Mouse (Mus musculus) kidney, embryonic 15.5 days (tissue): ENCODE measurements around the gene Spaar. TPM values are rescaled to one million over a fixed set of nuclear protein-coding genes. Genes with fewer than 3 reads are reported as not detected.

Source experiments
- ATAC-seq: fragments of 200-750 bp; cut with Nextera tagmentation; replicated peaks from 2 replicates; pipeline ENCODE4 v1.8.0; 2017; ENCODE audit warnings: moderate TSS enrichment; ENCODE audit not compliant: low FRiP score
- H3K27ac ChIP-seq: fragments of 300-500 bp; sonication (generic); 2 replicates; pipeline ENCODE4 v1.5.1; 2015; ENCODE audit warnings: mild to moderate bottlenecking, inconsistent platforms
- H3K27me3 ChIP-seq: fragments of 300-500 bp; sonication (generic); 2 replicates; pipeline ENCODE4 v1.6.1; 2015; ENCODE audit warnings: inconsistent platforms
- H3K36me3 ChIP-seq: fragments of 300-500 bp; sonication (generic); 2 replicates; pipeline ENCODE4 v1.6.1; 2015; ENCODE audit warnings: inconsistent platforms
- H3K4me1 ChIP-seq: fragments of 300-500 bp; sonication (generic); 2 replicates; pipeline ENCODE4 v1.6.1; 2015; ENCODE audit warnings: inconsistent platforms
- H3K4me2 ChIP-seq: fragments of 300-500 bp; sonication (generic); 2 replicates; pipeline ENCODE4 v1.6.1; 2015; ENCODE audit warnings: moderate library complexity, mild to moderate bottlenecking, inconsistent platforms
- H3K4me3 ChIP-seq: fragments of 300-500 bp; sonication (generic); replicated peaks from 2 replicates; pipeline ENCODE4 v1.5.1; 2015; ENCODE audit warnings: mild to moderate bottlenecking, inconsistent platforms
- H3K9ac ChIP-seq: fragments of 300-500 bp; sonication (generic); 2 replicates; pipeline ENCODE4 v1.6.1; 2015; ENCODE audit warnings: mild to moderate bottlenecking, inconsistent platforms
- H3K9me3 ChIP-seq: fragments of 300-500 bp; sonication (generic); replicated peaks from 2 replicates; pipeline ENCODE4 v1.6.1; 2016; ENCODE audit warnings: inconsistent platforms
- WGBS: fragments of 180-500 bp; shearing (Covaris S2); methylation state at CpG from one replicate; pipeline ENCODE4 v1.1.7; 2015; ENCODE audit warnings: mixed read lengths; 5-methylcytosine and 5-hydroxymethylcytosine counted together
- polyA plus RNA-seq: library from polyadenylated mRNA; unstranded; fragments of >200 nt; fragmentation: Nextera tagmentation; extraction: Ambion mirVana; gene quantifications from 2 replicates; pipeline ENCODE4 v1.2.1, GENCODE M21; 2015

The Spaar gene
- 0.12 and 0.19 TPM in 2 replicates for polyA plus RNA-seq

DNA sequence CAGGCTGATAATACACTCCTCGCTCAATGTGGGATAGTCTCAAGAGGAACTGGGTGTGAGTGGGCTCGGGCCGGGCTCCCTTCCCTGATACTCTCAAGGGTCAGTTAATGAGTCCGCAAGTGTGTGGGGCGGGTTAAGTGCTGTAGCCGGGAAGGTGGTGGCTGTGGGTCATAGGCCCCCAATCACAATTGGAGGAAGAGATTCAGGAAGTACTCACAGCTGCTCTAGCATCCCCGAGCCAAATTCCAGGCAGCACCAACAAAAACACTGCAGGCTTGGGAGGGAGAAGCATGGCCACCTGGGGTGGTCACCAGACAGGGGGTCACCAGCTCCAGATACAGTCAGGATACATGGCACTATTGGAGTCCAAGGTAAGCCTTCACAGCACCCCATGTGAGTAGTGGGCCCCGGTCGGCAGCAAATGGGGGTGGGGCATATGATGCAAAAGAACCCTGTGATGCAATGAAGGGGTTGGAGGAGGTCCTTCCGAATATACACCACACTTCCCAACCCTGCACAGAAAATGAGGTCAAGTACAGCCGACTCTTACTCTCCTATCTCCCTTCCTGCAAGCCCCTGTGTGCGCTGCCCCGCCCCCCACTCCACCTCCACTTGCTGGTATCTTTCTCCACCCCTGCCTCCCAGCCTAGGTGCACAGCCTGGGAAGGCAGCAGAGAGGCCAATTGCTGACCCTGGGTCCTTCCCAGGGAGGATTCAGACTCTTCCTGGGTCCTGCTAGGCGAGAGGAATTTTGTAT is at the start of gene Spaar:
Gene Spaar, plus strand, starts transcription at position 241 of the 757 bp plus-strand sequence.
- Histone ChIP-seq H3K27ac (peak within 1 kb of the TSS; percentile 81), H3K4me1 (peaks cover 50% of the 10 kb centered on the region), H3K4me3 (no peak within 1 kb of the TSS), H3K4me2 (peak within 1 kb of the TSS; percentile 14; the same call in 1 of the 2 replicates), H3K36me3 (no peaks in the 10 kb centered on the region), H3K9me3 (no peaks in the 10 kb centered on the region), H3K27me3 (no peaks in the 10 kb centered on the region; the same call in 1 of the 2 replicates), H3K9ac (no peak within 1 kb of the TSS)
- 55% methylated on average over 14 of the region's 14 CpGs for WGBS
- no peak for ATAC-seq

DNA sequence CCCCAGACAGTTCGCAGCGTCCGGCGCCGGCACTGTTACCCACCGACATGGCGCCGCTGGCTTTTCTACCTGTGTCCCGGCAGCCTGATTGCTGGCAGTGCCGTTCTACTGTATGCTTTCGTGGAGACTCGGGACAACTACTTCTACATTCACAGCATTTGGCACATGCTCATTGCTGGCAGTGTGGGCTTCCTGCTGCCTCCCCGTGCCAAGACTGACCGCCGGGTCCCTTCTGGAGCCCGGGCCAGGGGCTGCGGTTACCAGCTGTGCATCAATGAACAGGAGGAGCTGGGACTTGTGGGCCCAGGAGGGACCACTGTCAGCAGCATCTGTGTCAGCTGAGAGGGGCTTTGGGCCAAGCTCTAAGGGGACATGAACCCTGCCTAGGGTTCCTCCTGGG is 39.8 kb upstream of the Spaar start:
- Histone ChIP-seq H3K9ac (no peak overlapping the region), H3K27me3 (no peaks in the 10 kb centered on the region), H3K36me3 (peaks cover 5% of the 10 kb centered on the region; the same call in 1 of the 2 replicates), H3K4me1 (no peaks in the 10 kb centered on the region), H3K4me3 (no peak overlapping the region), H3K27ac (no peak overlapping the region), H3K9me3 (no peaks in the 10 kb centered on the region), H3K4me2 (no peak overlapping the region)
- no peak for ATAC-seq
- 96% methylated on average over 17 of the region's 17 CpGs for WGBS

DNA sequence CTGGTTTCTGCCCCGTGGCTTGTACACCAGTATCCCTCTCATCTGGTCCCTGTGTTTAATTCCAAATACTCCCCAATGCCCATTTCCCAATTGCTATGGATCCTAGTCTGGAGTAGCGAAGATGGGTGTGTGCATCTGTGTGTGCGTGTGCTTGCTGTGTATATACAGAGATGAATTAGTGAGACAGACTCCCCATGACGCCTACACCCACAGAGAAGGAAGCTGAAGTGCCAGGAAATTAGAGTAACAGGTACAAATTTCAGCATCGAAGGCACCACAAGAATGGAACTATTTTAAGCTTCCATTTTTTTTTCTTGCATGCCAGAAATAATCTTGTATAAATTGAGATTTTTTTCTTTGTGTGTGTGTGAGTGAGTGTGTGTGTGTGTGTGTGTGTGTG is 38.8 kb upstream of the Spaar start:
- WGBS, result 80% methylated on average over 5 of the region's 5 CpGs
- Histone ChIP-seq H3K36me3 (peaks cover 5% of the 10 kb centered on the region; the same call in 1 of the 2 replicates), H3K9ac (no peak overlapping the region), H3K27me3 (no peaks in the 10 kb centered on the region), H3K4me2 (no peak overlapping the region), H3K9me3 (no peaks in the 10 kb centered on the region), H3K4me3 (no peak overlapping the region), H3K4me1 (no peaks in the 10 kb centered on the region), H3K27ac (no peak overlapping the region)
- ATAC-seq, result no peak

DNA sequence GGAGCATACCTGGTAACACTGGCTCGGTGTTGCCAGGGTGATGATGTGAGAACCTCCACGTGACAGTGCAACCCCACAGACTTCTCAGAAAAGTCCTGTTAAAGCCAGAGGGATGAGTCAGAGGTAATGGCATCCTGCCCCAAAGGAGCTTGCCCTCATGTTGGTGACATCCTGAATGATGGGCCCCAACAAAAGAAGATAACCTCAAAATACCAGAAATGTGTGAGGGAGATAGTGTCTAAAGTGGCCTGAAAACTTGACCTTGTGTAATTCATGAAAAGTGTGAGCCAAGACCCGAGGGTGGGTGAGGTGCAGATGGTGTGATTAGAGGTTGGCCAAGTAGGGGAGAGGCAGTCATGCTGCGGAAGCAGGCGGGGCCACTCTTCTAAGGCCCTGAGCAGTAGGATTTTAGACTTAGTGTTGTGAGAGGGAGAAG is 36.0 kb upstream of the Spaar start:
- ATAC-seq, result no peak
- H3K9ac ChIP-seq, result no peak overlapping the region
- no peak overlapping the region for H3K4me2 ChIP-seq
- no peaks in the 10 kb centered on the region for H3K9me3 ChIP-seq
- no peak overlapping the region for H3K27ac ChIP-seq
- H3K4me3 ChIP-seq, result no peak overlapping the region
- 0 out of 2 replicates have a peak, but pooled peaks cover 5% of the 10 kb centered on the region for H3K36me3 ChIP-seq
- 74% methylated on average over 5 of the region's 5 CpGs for WGBS
- no peaks in the 10 kb centered on the region for H3K4me1 ChIP-seq
- H3K27me3 ChIP-seq, result no peaks in the 10 kb centered on the region

DNA sequence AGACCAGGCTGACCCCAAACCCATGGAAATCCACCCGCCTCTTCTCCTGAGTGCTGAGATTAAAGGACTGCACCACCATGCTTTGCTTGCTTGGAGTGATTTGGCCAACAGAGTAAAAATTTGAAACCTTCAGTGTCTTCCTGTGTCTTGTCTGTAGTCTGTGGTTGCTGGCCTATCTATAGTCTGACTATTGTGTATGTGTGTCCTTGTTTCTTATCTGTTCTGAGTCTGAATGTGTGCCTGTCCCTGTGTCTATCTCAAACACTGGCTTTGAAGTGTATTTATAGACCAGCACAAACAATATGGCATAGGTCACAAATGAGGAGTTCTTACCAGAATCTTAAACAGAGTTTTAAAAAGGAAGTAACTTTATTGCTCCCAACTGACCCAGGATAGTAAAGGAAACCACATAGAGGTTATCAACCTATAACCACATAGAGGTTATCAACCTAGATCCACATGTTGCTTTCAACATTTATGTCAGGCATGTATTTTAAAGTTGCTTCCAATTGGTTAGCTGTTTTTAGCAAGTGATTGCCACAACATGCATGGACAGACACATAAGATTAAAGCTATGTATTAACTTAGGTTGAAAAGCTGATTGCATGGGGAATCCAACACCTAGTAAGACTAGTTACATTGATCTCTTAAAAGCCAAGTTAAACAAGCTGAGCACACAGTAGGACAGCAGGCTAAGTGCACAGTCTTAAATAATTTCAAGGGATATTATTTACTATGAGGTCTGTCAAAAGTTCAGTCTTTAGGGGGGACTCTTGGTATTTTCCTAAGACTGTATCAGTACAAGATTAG is 35.2 kb upstream of the Spaar start:
- Histone ChIP-seq H3K27me3 (no peaks in the 10 kb centered on the region), H3K36me3 (0 out of 2 replicates have a peak, but pooled peaks cover 3% of the 10 kb centered on the region), H3K4me3 (no peak overlapping the region), H3K4me2 (no peak overlapping the region), H3K27ac (no peak overlapping the region), H3K9me3 (no peaks in the 10 kb centered on the region), H3K4me1 (no peaks in the 10 kb centered on the region), H3K9ac (no peak overlapping the region)
- 94% methylated on average over 1 of the region's 1 CpGs for WGBS
- no peak for ATAC-seq

DNA sequence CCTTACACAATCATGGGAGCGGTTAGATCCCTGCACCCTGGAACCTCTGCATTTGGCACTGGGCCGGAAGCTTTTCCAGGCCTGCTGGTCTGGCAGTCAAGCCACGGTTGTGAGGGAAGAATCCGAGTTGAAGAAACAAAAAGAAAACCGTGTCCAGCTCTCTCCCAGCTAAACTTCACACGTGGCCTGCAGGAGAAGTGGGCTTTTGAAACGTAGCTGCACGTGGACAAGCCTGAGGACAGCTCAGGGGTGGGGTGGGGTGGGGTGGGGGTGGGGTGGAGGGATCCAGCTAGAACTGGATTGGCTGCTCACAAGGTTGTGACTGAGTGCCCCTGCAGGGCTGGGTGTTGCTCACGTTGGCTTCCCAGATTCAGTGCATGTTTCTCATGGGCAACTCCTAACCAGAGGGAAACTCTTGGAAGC is 34.6 kb upstream of the Spaar start:
- ATAC-seq, result peak; percentile 76; the same call in 1 of the 2 replicates
- Histone ChIP-seq H3K4me2 (no peak overlapping the region), H3K4me1 (no peaks in the 10 kb centered on the region), H3K36me3 (no peaks in the 10 kb centered on the region), H3K4me3 (no peak overlapping the region), H3K27ac (no peak overlapping the region), H3K9ac (no peak overlapping the region), H3K9me3 (no peaks in the 10 kb centered on the region), H3K27me3 (no peaks in the 10 kb centered on the region)
- 30% methylated on average over 9 of the region's 9 CpGs for WGBS

DNA sequence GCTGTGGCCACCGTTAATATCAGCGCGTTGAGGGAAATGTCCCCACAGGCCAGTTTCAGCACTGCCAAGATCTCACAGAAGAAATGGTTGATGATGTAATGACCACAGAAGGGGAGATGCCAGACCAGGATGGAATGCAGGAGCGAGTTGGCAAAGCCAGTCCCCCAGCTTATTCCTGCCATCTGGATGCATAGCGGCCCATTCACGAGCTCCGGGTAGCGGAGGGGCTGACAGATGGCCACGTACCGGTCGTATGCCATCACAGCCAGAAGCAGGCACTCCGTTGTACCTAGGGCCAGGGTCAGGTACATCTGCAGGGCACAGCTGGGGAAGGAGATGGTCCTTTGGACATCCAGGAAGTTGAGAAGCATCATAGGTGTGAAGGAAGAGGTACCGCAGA is 33.3 kb upstream of the Spaar start:
- no peak overlapping the region for H3K4me2 ChIP-seq
- H3K4me1 ChIP-seq, result no peaks in the 10 kb centered on the region
- no peaks in the 10 kb centered on the region for H3K27me3 ChIP-seq
- no peak overlapping the region for H3K4me3 ChIP-seq
- no peaks in the 10 kb centered on the region for H3K36me3 ChIP-seq
- ATAC-seq, result no peak
- H3K27ac ChIP-seq, result no peak overlapping the region
- 91% methylated on average over 13 of the region's 13 CpGs for WGBS
- no peaks in the 10 kb centered on the region for H3K9me3 ChIP-seq
- no peak overlapping the region for H3K9ac ChIP-seq

DNA sequence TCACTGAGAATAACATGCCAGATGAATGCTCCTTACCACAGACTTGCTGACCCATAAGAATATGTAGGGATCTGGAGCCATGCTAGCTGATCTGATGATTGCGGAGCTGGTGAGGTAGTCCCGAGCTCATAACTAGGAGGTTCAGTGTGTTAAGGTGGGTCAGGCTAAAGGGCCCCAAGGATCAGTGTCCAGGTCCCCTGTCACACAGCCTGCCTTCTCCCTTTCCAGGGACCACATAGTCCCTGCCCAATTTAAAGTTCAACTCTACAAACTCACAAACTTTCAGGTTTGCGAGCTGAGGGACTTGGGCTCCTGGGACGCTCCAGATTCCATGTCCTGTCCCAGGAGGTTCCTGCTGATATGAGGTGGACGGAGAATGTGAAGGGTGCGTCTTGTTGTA is 29.1 kb upstream of the Spaar start, which contains the start of gene Olfr70:
Gene Olfr70, minus strand, starts transcription at position 101 of the 400 bp plus-strand sequence.
- no peak within 1 kb of the TSS for H3K27ac ChIP-seq
- no peak within 1 kb of the TSS for H3K9ac ChIP-seq
- ATAC-seq, result no peak
- H3K4me3 ChIP-seq, result no peak within 1 kb of the TSS
- no peaks in the 10 kb centered on the region for H3K27me3 ChIP-seq
- 92% methylated on average over 6 of the region's 6 CpGs for WGBS
- H3K36me3 ChIP-seq, result no peaks in the 10 kb centered on the region
- H3K4me2 ChIP-seq, result no peak within 1 kb of the TSS
- H3K4me1 ChIP-seq, result 0 out of 2 replicates have a peak, but pooled peaks cover 10% of the 10 kb centered on the region
- no peaks in the 10 kb centered on the region for H3K9me3 ChIP-seq

DNA sequence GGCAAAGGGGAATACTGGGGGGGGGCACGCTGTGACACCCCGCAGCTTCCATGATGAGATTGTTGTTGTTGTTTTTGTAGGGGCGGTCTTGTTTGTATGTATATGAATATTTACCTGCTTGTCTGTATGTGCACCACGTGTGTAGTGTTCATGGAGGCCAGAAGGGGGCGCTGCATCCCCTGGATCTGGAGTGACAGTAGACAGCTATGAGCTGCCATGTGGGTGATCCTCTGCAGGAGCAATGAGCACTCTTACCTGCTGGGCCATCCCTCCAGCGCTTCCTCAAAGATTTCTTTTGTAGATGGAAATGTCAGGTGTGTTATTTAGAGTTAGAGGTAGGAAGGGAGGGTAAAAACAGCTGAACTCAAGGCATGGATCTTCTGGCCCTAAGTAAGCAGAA is 26.4 kb upstream of the Spaar start:
- no peak overlapping the region for H3K9ac ChIP-seq
- no peak overlapping the region for H3K4me3 ChIP-seq
- WGBS, result 79% methylated on average over 6 of the region's 6 CpGs
- no peak for ATAC-seq
- H3K4me2 ChIP-seq, result no peak overlapping the region
- H3K4me1 ChIP-seq, result 0 out of 2 replicates have a peak, but pooled peaks cover 10% of the 10 kb centered on the region
- no peaks in the 10 kb centered on the region for H3K36me3 ChIP-seq
- H3K27me3 ChIP-seq, result 0 out of 2 replicates have a peak, but pooled peaks cover 4% of the 10 kb centered on the region
- H3K27ac ChIP-seq, result no peak overlapping the region
- no peaks in the 10 kb centered on the region for H3K9me3 ChIP-seq

DNA sequence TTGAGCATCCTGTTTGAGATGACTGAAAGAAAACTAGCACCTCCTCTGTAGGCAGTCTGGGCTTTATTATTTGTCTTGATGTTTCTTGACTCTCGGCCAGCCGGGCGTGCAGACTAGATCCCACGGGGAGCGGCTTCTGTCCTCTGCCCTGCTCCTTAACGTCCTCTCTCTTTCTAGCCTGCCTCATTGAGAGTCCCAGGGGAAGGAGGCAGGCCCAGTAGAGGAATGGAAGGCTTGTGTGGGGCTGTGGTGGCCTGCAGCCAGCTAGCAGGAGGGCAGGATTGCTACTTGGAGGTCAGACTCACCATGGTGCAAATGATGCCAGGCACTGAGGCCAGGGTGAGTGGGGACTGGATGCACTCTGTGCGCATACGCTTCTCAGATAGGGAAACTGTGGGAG is 26.0 kb upstream of the Spaar start:
- no peak overlapping the region for H3K9ac ChIP-seq
- no peaks in the 10 kb centered on the region for H3K36me3 ChIP-seq
- no peaks in the 10 kb centered on the region for H3K9me3 ChIP-seq
- WGBS, result 58% methylated on average over 8 of the region's 8 CpGs
- H3K27me3 ChIP-seq, result 0 out of 2 replicates have a peak, but pooled peaks cover 4% of the 10 kb centered on the region
- no peak overlapping the region for H3K27ac ChIP-seq
- 0 out of 2 replicates have a peak, but pooled peaks cover 10% of the 10 kb centered on the region for H3K4me1 ChIP-seq
- no peak overlapping the region for H3K4me3 ChIP-seq
- ATAC-seq, result 0 out of 2 replicates have a peak, but pooled peaks have one; percentile 15
- no peak overlapping the region for H3K4me2 ChIP-seq

DNA sequence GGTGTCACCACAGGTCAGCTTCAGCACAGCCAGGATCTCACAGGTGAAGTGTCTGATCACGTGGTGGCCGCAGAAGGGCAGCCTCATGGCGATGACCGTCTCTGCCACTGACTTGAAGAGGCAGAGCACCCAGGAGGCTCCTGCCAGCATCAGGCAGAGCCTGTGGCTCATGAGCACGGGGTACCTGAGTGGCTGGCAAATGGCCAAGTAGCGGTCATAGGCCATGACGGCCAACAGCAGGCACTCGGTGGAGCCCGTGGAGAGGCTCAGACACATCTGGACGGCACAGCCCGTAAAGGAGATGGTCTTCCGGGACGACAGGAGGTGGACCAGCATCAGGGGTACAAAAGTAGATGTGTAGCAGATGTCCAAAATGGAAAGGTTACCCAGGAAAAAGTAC is 23.8 kb upstream of the Spaar start:
- no peak overlapping the region for H3K4me3 ChIP-seq
- H3K27ac ChIP-seq, result no peak overlapping the region
- H3K9me3 ChIP-seq, result no peaks in the 10 kb centered on the region
- no peak for ATAC-seq
- 78% methylated on average over 13 of the region's 13 CpGs for WGBS
- no peak overlapping the region for H3K9ac ChIP-seq
- no peaks in the 10 kb centered on the region for H3K36me3 ChIP-seq
- peaks cover 14% of the 10 kb centered on the region for H3K27me3 ChIP-seq
- H3K4me1 ChIP-seq, result 0 out of 2 replicates have a peak, but pooled peaks cover 10% of the 10 kb centered on the region
- H3K4me2 ChIP-seq, result no peak overlapping the region

DNA sequence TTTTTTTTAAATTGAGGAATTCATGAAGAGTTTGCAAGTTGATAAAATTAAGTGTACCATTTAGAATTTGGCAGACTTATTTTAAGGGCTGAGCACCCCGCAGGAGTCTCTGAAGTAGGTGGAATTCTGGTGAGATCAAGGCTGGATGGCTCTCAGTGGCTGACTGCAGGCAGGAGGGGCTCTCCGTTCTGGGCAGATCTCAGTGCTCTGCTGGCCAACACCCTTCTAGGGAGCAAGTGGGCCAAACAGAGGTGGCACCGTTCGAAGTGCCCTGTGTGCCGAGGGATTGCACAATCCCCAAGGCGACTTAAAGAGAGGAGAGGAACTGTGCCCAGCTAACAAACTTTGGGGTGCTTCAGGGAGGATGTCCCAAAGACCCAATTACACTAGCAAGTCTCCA is 20.0 kb upstream of the Spaar start, which contains the start of gene Olfr71:
Gene Olfr71, minus strand, starts transcription at position 387 of the 400 bp plus-strand sequence.
- no peak within 1 kb of the TSS for H3K4me2 ChIP-seq
- no peaks in the 10 kb centered on the region for H3K36me3 ChIP-seq
- no peak within 1 kb of the TSS for H3K9ac ChIP-seq
- no peak within 1 kb of the TSS for H3K27ac ChIP-seq
- peaks cover 14% of the 10 kb centered on the region for H3K27me3 ChIP-seq
- H3K4me1 ChIP-seq, result 0 out of 2 replicates have a peak, but pooled peaks cover 6% of the 10 kb centered on the region
- whole genome bisulfite sequencing, result 74% methylated on average over 6 of the region's 6 CpGs
- H3K4me3 ChIP-seq, result no peak within 1 kb of the TSS
- ATAC-seq, result no peak
- H3K9me3 ChIP-seq, result no peaks in the 10 kb centered on the region
